Mouse (Mus musculus): ENCODE data around the gene Bckdhb.

- TF ChIP-seq CTCF (IDR thresholded peaks at IDR 0.05; ENCODE audit: extremely low read depth, insufficient read depth, insufficient read length, insufficient replicate concordance): no peak
- no peak for TF ChIP-seq POLR2A (IDR thresholded peaks at IDR 0.05; ENCODE audit: low read depth, low read length)
These were observed 121.4 kb downstream of the Bckdhb start for GRCm38 (mm10) chr9:84046334-84046733.

Data from spleen, adult 2 months (tissue).